16 mouse cellular contexts compared by ENCODE assay signal in genomic region chr12:82333999-82334398, GRCm38 (mm10).
A peak's percentile ranks its signal among the peaks of the same experiment; 100 is the strongest.
DNase-seq lines count a peak whose midpoint lies in the region; ATAC-seq and TF ChIP-seq lines count a peak whose summit lies in the region.
"Had no signal": no experiment of that assay in that cellular context is flagged by ENCODE, and none has a peak within 500 bp of the region (broad histone marks: within the 10 kb centered on the region; RNA-seq: fewer than 3 reads in every experiment).

No protein-coding gene starts in this region.

- no peak for ATAC-seq in forebrain, embryonic 15.5 days (replicated peaks)
- ATAC-seq in forebrain, embryonic 16.5 days, result no peak
- ATAC-seq in liver, embryonic 11.5 days (replicated peaks; ENCODE audit: low FRiP score), result no peak
- peak; percentile 39; the same call in 1 of the 2 replicates for ATAC-seq in common myeloid progenitor, adult 5-6 weeks (replicated peaks; ENCODE audit: low read depth, poor library complexity, severe bottlenecking)
- ATAC-seq: hindbrain, postnatal 0 days; midbrain, embryonic 16.5 days had no signal

- WGBS in forebrain, embryonic 15.5 days, result 68% methylated on average over 5 of the region's 5 CpGs
- 60% methylated on average over 5 of the region's 5 CpGs for WGBS in forebrain, embryonic 16.5 days
- WGBS in liver, adult 2 months, result 44% methylated on average over 5 of the region's 5 CpGs
- 66% methylated on average over 5 of the region's 5 CpGs for WGBS in liver, embryonic 11.5 days

- no peak overlapping the region for H3K9ac ChIP-seq in forebrain, embryonic 15.5 days (replicated peaks)
- H3K9ac ChIP-seq in forebrain, embryonic 16.5 days (replicated peaks; ENCODE audit: low read depth, low read length), result no peak overlapping the region
- no peak overlapping the region for H3K9ac ChIP-seq in liver, adult 2 months (ENCODE audit: low read depth, low read length)
- no peak overlapping the region for H3K9ac ChIP-seq in liver, embryonic 11.5 days (ENCODE audit: low read depth, low read length)
- H3K9ac ChIP-seq: limb, embryonic 15.5 days had no signal

- no peaks in the 10 kb centered on the region for H3K79me2 ChIP-seq in liver, adult 2 months (ENCODE audit: control insufficient read depth, insufficient read depth, low read length)

- H3K4me1 ChIP-seq in forebrain, embryonic 15.5 days, result peaks cover 26% of the 10 kb centered on the region
- H3K4me1 ChIP-seq in forebrain, embryonic 16.5 days (replicated peaks; ENCODE audit: control insufficient read depth, insufficient read depth, low read length), result peaks cover 20% of the 10 kb centered on the region
- peaks cover 24% of the 10 kb centered on the region for H3K4me1 ChIP-seq in liver, adult 2 months (ENCODE audit: control insufficient read depth, insufficient read depth, low read length)
- no peaks in the 10 kb centered on the region; the same call in 1 of the 2 replicates for H3K4me1 ChIP-seq in liver, embryonic 11.5 days (replicated peaks; ENCODE audit: control insufficient read depth, insufficient read depth, low read length)

- H3K4me2 ChIP-seq in forebrain, embryonic 15.5 days (replicated peaks), result no peak overlapping the region
- no peak overlapping the region for H3K4me2 ChIP-seq in forebrain, embryonic 16.5 days (ENCODE audit: low read length)
- no peak overlapping the region for H3K4me2 ChIP-seq in liver, embryonic 11.5 days
- H3K4me2 ChIP-seq: limb, embryonic 15.5 days had no signal

- peak; percentile 48 for DNase-seq in liver, adult 2 months (ENCODE audit: extremely low read depth, low read depth, low spot score)
- DNase-seq in liver, embryonic 11.5 days (ENCODE audit: low spot score), result no peak
- DNase-seq in naive thymus-derived CD4-positive, alpha-beta T cell, adult 2 months (ENCODE audit: low read depth), result peak; percentile 27
- no peak for DNase-seq in adrenal gland, adult 2 months
- no peak for DNase-seq in left cerebral cortex, adult 8-10 months (ENCODE audit: low spot score in 2 of 2)
- DNase-seq: adrenal gland, postnatal 36 days; cerebellum, postnatal 25 days; layer of hippocampus, adult 9-11 months; lung, postnatal 10 days had no signal

- no peaks in the 10 kb centered on the region for H3K36me3 ChIP-seq in forebrain, embryonic 15.5 days
- no peaks in the 10 kb centered on the region for H3K36me3 ChIP-seq in forebrain, embryonic 16.5 days (ENCODE audit: control insufficient read depth, insufficient read depth)
- no peaks in the 10 kb centered on the region for H3K36me3 ChIP-seq in liver, adult 2 months (ENCODE audit: control insufficient read depth, insufficient read depth, low read length)
- H3K36me3 ChIP-seq in liver, embryonic 11.5 days (ENCODE audit: control insufficient read depth, insufficient read depth, low read length), result no peaks in the 10 kb centered on the region
- H3K36me3 ChIP-seq: limb, embryonic 15.5 days had no signal

- H3K4me3 ChIP-seq in forebrain, embryonic 15.5 days, result no peak overlapping the region
- no peak overlapping the region for H3K4me3 ChIP-seq in forebrain, embryonic 16.5 days (replicated peaks; ENCODE audit: low read length)
- no peak overlapping the region for H3K4me3 ChIP-seq in liver, adult 2 months (ENCODE audit: insufficient read depth, low read depth, low read length)
- H3K4me3 ChIP-seq in liver, embryonic 11.5 days (ENCODE audit: low read depth, low read length), result no peak overlapping the region
- H3K4me3 ChIP-seq: erythroblast, embryonic 14.5 days; limb, embryonic 15.5 days had no signal

- H3K9me3 ChIP-seq in forebrain, embryonic 15.5 days, result no peaks in the 10 kb centered on the region
- H3K9me3 ChIP-seq in forebrain, embryonic 16.5 days (ENCODE audit: control insufficient read depth, low read length), result no peaks in the 10 kb centered on the region
- no peaks in the 10 kb centered on the region for H3K9me3 ChIP-seq in liver, embryonic 11.5 days (ENCODE audit: control insufficient read depth, low read length)
- H3K9me3 ChIP-seq: limb, embryonic 15.5 days had no signal

- 0 out of 2 replicates have a peak overlapping the region, but pooled peaks have one; percentile 68 for H3K27ac ChIP-seq in forebrain, embryonic 15.5 days (replicated peaks)
- no peak overlapping the region for H3K27ac ChIP-seq in forebrain, embryonic 16.5 days (ENCODE audit: low read length)
- H3K27ac ChIP-seq in liver, adult 2 months (replicated peaks; ENCODE audit: insufficient read depth, low read depth, low read length), result peak overlapping the region; percentile 75
- H3K27ac ChIP-seq in liver, embryonic 11.5 days (ENCODE audit: low read depth, low read length), result no peak overlapping the region
- H3K27ac ChIP-seq: hindbrain, postnatal 0 days; limb, embryonic 15.5 days had no signal

- TF ChIP-seq POLR2A in liver, adult 2 months (IDR thresholded peaks at IDR 0.05; ENCODE audit: extremely low read depth, insufficient read depth, low read length), result no peak

- no peaks in the 10 kb centered on the region for H3K27me3 ChIP-seq in forebrain, embryonic 15.5 days
- no peaks in the 10 kb centered on the region for H3K27me3 ChIP-seq in forebrain, embryonic 16.5 days (replicated peaks; ENCODE audit: control insufficient read depth, insufficient read depth, low read length)
- no peaks in the 10 kb centered on the region for H3K27me3 ChIP-seq in liver, adult 2 months (ENCODE audit: control insufficient read depth, insufficient read depth, low read length)
- no peaks in the 10 kb centered on the region for H3K27me3 ChIP-seq in liver, embryonic 11.5 days (replicated peaks; ENCODE audit: control insufficient read depth, insufficient read depth, low read length)
- H3K27me3 ChIP-seq: limb, embryonic 15.5 days had no signal

- no peak for TF ChIP-seq CTCF in liver, adult 2 months (IDR thresholded peaks at IDR 0.05; ENCODE audit: low read depth, low read length)

Comparison
In these comparisons a context has a peak if more than half of its experiments do, and no peak if none do; other contexts are left out.
1. H3K27ac ChIP-seq: peak in forebrain, embryonic 15.5 days (single experiment) and liver, adult 2 months (single experiment); none in forebrain, embryonic 16.5 days (single experiment) and liver, embryonic 11.5 days (single experiment).
2. DNase-seq: peak in liver, adult 2 months (single experiment) and naive thymus-derived CD4-positive, alpha-beta T cell, adult 2 months (single experiment); none in liver, embryonic 11.5 days (single experiment), adrenal gland, adult 2 months (single experiment) and left cerebral cortex, adult 8-10 months (0 of 2).